Mouse (Mus musculus) liver, adult 2 months (tissue): Measurements from ENCODE around the gene Dguok.

Experiments
- CTCF ChIP-seq: fragments of 200-500 bp; IDR thresholded peaks from 2 replicates; pipeline ENCODE4 v1.5.1; 2011; ENCODE audit warnings: low read depth, low read length, control low read depth
- POLR2A ChIP-seq: fragments of 200-500 bp; IDR thresholded peaks from 2 replicates; pipeline ENCODE4 v1.6.1; 2011; ENCODE audit warnings: low read length, control low read depth; ENCODE audit not compliant: insufficient read depth; ENCODE audit errors: extremely low read depth

DNA sequence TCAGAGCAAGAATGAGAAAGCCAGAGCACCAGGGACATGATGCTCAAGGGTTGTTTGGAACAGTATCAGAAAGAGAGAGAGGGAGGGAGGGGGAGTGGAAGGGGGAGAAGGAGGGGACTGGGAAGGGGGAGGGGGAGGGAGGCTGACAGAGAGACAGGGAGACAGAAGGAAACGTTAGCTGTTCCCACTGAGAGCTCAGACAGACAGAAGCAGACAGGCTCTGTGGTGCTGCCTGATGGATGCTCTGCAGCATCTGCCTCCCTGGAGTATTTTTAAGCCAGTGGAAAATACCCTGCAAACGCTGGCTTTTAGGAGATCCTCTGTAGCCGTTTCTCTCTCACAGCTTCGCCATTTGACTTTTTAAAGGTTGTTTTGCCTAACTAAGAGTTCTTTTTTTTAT, 33.2 kb upstream of the Dguok start:
- TF ChIP-seq CTCF: no peak
- no peak for TF ChIP-seq POLR2A
